Mouse (Mus musculus): ENCODE results near the gene Ttc24. TPM values are rescaled to one million over a fixed set of nuclear protein-coding genes. Genes with fewer than 3 reads are reported as not detected.
A peak's percentile ranks its signal among the peaks of the same experiment; 100 is the strongest.

The Ttc24 gene
- polyA plus RNA-seq, 1 experiment from 2014 or later, result not detected

DNA sequence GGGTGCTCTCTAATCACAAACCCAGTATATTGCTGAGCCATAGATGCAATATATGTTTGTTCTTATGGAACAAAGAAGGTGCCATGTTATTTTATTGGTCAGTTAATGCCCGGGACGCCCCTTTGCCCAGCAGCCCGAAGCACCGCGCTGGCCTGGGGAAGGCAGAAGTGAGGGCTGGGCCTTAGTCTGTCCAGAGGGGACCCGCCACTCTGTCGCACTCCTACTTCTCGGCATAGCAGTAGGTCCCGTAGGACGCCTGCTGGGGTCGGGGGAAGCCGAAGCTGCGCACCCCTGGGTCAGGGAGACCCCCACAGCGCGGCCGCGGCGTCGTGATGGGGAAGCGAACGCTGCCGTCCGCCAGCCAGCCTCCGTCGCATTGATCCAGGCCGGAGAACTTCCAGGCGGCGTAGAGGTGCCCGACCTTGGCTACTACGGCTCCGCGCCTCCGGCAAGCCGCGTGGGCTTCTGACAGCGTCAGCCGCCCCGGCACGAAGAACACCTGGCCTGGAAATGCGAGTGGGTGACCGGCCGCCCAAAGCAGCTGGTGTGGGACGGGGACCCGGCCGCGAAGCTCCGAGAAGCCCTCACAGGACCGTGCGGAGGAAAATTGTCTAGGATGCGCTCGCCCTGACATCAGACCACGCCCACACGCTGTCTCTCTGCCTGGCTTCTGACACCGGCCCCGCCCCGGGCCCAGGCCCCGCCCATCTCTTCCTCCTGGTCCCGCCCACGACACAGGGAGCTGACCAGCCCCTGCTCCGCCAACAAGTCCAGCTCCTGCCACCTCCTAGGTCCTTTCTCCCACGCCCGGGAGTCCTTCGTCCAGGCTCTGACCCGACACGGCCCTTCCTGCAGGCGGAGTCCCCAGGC, 55.5 kb downstream of the Ttc24 start:
- Histone ChIP-seq H3K4me1 (replicated peaks; ENCODE audit: control insufficient read depth, insufficient read depth) (no peaks in the 10 kb centered on the region), H3K9me3 (ENCODE audit: control insufficient read depth, low read length) (no peaks in the 10 kb centered on the region), H3K36me3 (ENCODE audit: control insufficient read depth, insufficient read depth, low read length) (no peaks in the 10 kb centered on the region), H3K4me2 (replicated peaks; ENCODE audit: low read depth) (peak overlapping the region; percentile 90), H3K27ac (replicated peaks) (no peak overlapping the region), H3K9ac (ENCODE audit: low read length) (peak overlapping the region; percentile 43; the same call in 1 of the 2 replicates), H3K27me3 (ENCODE audit: control insufficient read depth, insufficient read depth, low read length) (peaks cover 21% of the 10 kb centered on the region; the same call in 1 of the 2 replicates), H3K4me3 (ENCODE audit: low read depth, low read length) (peak overlapping the region; percentile 45)
- DNase-seq (ENCODE audit: low spot score) (peak; percentile 90), ATAC-seq (ENCODE audit: low FRiP score, low TSS enrichment) (peak; percentile 91)
- TF ChIP-seq CTCF (IDR thresholded peaks at IDR 0.05; ENCODE audit: low read depth), result no peak; the same call in 1 of the 2 replicates
- no peak for TF ChIP-seq EP300 (optimal IDR thresholded peaks at IDR 0.05)
- 2% methylated on average over 65 of the region's 66 CpGs for WGBS

Other genes with a start within 250 kb of the Ttc24 start
- 0.08 and 0.11 TPM in 2 replicates for gene Sh2d2a, start 231.5 kb downstream of the Ttc24 start, polyA plus RNA-seq (2015; fragmentation: Nextera tagmentation; extraction: Ambion mirVana)
- gene Prcc, start 192.7 kb downstream of the Ttc24 start, polyA plus RNA-seq (2015; fragmentation: Nextera tagmentation; extraction: Ambion mirVana), result 7.1 and 8.0 TPM in 2 replicates
- 165 and 168 TPM in 2 replicates for gene Hdgf, start 172.0 kb downstream of the Ttc24 start, polyA plus RNA-seq (2015; fragmentation: Nextera tagmentation; extraction: Ambion mirVana)
- 61.4 and 63.4 TPM in 2 replicates for gene Mrpl24, start 158.8 kb downstream of the Ttc24 start, polyA plus RNA-seq (2015; fragmentation: Nextera tagmentation; extraction: Ambion mirVana)
- 20.2 and 21.5 TPM in 2 replicates for gene Isg20l2, start 148.0 kb downstream of the Ttc24 start, polyA plus RNA-seq (2015; fragmentation: Nextera tagmentation; extraction: Ambion mirVana)
- gene Rrnad1, start 147.6 kb downstream of the Ttc24 start, polyA plus RNA-seq (2015; fragmentation: Nextera tagmentation; extraction: Ambion mirVana), result 7.1 and 7.6 TPM in 2 replicates
- gene Crabp2, start 129.6 kb downstream of the Ttc24 start, polyA plus RNA-seq (2015; fragmentation: Nextera tagmentation; extraction: Ambion mirVana), result 40.4 and 44.3 TPM in 2 replicates
- gene Nes, start 107.2 kb downstream of the Ttc24 start, polyA plus RNA-seq (2015; fragmentation: Nextera tagmentation; extraction: Ambion mirVana), result 5.3 and 5.7 TPM in 2 replicates
- gene Bcan, start 78.1 kb downstream of the Ttc24 start, polyA plus RNA-seq (2015; fragmentation: Nextera tagmentation; extraction: Ambion mirVana), result 0.08 and 0.18 TPM in 2 replicates
- not detected in 2 replicates for gene Hapln2, start 50.7 kb downstream of the Ttc24 start, polyA plus RNA-seq (2015; fragmentation: Nextera tagmentation; extraction: Ambion mirVana)
- 17.4 and 19.2 TPM in 2 replicates for gene Gpatch4, start 35.2 kb downstream of the Ttc24 start, polyA plus RNA-seq (2015; fragmentation: Nextera tagmentation; extraction: Ambion mirVana)
- 134 and 142 TPM in 2 replicates for gene Naxe, start 19.8 kb downstream of the Ttc24 start, polyA plus RNA-seq (2015; fragmentation: Nextera tagmentation; extraction: Ambion mirVana)
- gene Iqgap3, start 3.7 kb upstream of the Ttc24 start, polyA plus RNA-seq (2015; fragmentation: Nextera tagmentation; extraction: Ambion mirVana), result 3.8 and 4.5 TPM in 2 replicates
- 10.6 and 13.0 TPM in 2 replicates for gene Mef2d, start 64.1 kb upstream of the Ttc24 start, polyA plus RNA-seq (2015; fragmentation: Nextera tagmentation; extraction: Ambion mirVana)
- gene Rhbg, start 176.4 kb upstream of the Ttc24 start, polyA plus RNA-seq (2015; fragmentation: Nextera tagmentation; extraction: Ambion mirVana), result 19.4 and 27.0 TPM in 2 replicates
- 0.36 and 2.0 TPM in 2 replicates for gene Gm38392, start 208.9 kb upstream of the Ttc24 start, polyA plus RNA-seq (2015; fragmentation: Nextera tagmentation; extraction: Ambion mirVana)
- 9.1 and 9.3 TPM in 2 replicates for gene Tsacc, start 218.7 kb upstream of the Ttc24 start, polyA plus RNA-seq (2015; fragmentation: Nextera tagmentation; extraction: Ambion mirVana)
- 230 and 233 TPM in 2 replicates for gene Cct3, start 218.8 kb upstream of the Ttc24 start, polyA plus RNA-seq (2015; fragmentation: Nextera tagmentation; extraction: Ambion mirVana)
- gene Glmp, start 246.7 kb upstream of the Ttc24 start, polyA plus RNA-seq (2015; fragmentation: Nextera tagmentation; extraction: Ambion mirVana), result 161 and 166 TPM in 2 replicates